Mouse (Mus musculus): ENCODE data around the gene Ankrd35.

- TF ChIP-seq POLR2A (IDR thresholded peaks at IDR 0.05; ENCODE audit: control insufficient read depth, extremely low read depth, insufficient read depth, low read length, poor library complexity) = no peak
- TF ChIP-seq CTCF (IDR thresholded peaks at IDR 0.05; ENCODE audit: borderline replicate concordance, control insufficient read depth, extremely low read depth, insufficient read depth, low read length, poor library complexity) = no peak
These were observed 37.1 kb downstream of the Ankrd35 start for GRCm38 (mm10) chr3:96706984-96707383.
